Mouse (Mus musculus): ENCODE results near the gene 4931406P16Rik. TPM values are rescaled to one million over a fixed set of nuclear protein-coding genes. Genes with fewer than 3 reads are reported as not detected.

The 4931406P16Rik gene
- polyA plus RNA-seq, 1 experiment from 2014 or later, result 44.1 TPM

GRCm38 (mm10) chr7:34230116-34230515 is 83.2 kb downstream of the 4931406P16Rik start, which contains the start of gene Gpi1:
Gene Gpi1 (minus strand): TSS chr7:34230336.
- H3K27ac ChIP-seq (ENCODE audit: low read depth, low read length), result peak within 1 kb of the TSS; percentile 70
- H3K4me1 ChIP-seq (ENCODE audit: control insufficient read depth, insufficient read depth, low read length), result peaks cover 14% of the 10 kb centered on the region
- H3K9me3 ChIP-seq (ENCODE audit: control insufficient read depth, low read length), result no peaks in the 10 kb centered on the region
- H3K27me3 ChIP-seq (ENCODE audit: control insufficient read depth, insufficient read depth, low read length), result no peaks in the 10 kb centered on the region
- H3K36me3 ChIP-seq (ENCODE audit: control insufficient read depth, insufficient read depth, low read length), result peaks cover 9% of the 10 kb centered on the region; the same call in 1 of the 2 replicates
- peak within 1 kb of the TSS; percentile 63 for H3K4me3 ChIP-seq (ENCODE audit: low read depth, low read length)
- under 1% methylated on average over 32 of the region's 39 CpGs for WGBS
- ATAC-seq (ENCODE audit: low read depth), result peak; percentile 50
- peak within 1 kb of the TSS; percentile 78 for H3K4me2 ChIP-seq (ENCODE audit: low read depth, low read length)
- H3K9ac ChIP-seq (replicated peaks; ENCODE audit: low read depth, low read length), result peak within 1 kb of the TSS; percentile 74

GRCm38 (mm10) chr7:34229691-34230111 is 83.7 kb downstream of the 4931406P16Rik start:
- H3K4me2 ChIP-seq (ENCODE audit: low read depth, low read length), result peak overlapping the region; percentile 78
- H3K27me3 ChIP-seq (ENCODE audit: control insufficient read depth, insufficient read depth, low read length), result no peaks in the 10 kb centered on the region
- H3K9ac ChIP-seq (replicated peaks; ENCODE audit: low read depth, low read length), result peak overlapping the region; percentile 74
- WGBS, result under 1% methylated on average over 19 of the region's 19 CpGs
- H3K4me1 ChIP-seq (ENCODE audit: control insufficient read depth, insufficient read depth, low read length), result peaks cover 14% of the 10 kb centered on the region
- H3K9me3 ChIP-seq (ENCODE audit: control insufficient read depth, low read length), result no peaks in the 10 kb centered on the region
- peak; percentile 5; the same call in 1 of the 2 replicates for ATAC-seq (ENCODE audit: low read depth)
- peak overlapping the region; percentile 70 for H3K27ac ChIP-seq (ENCODE audit: low read depth, low read length)
- peaks cover 9% of the 10 kb centered on the region; the same call in 1 of the 2 replicates for H3K36me3 ChIP-seq (ENCODE audit: control insufficient read depth, insufficient read depth, low read length)
- H3K4me3 ChIP-seq (ENCODE audit: low read depth, low read length), result peak overlapping the region; percentile 63

- Histone ChIP-seq H3K9me3 (ENCODE audit: control insufficient read depth, low read length) (no peaks in the 10 kb centered on the region), H3K4me3 (ENCODE audit: low read depth, low read length) (peak overlapping the region; percentile 63), H3K4me2 (ENCODE audit: low read depth, low read length) (peak overlapping the region; percentile 78), H3K9ac (replicated peaks; ENCODE audit: low read depth, low read length) (peak overlapping the region; percentile 74), H3K36me3 (ENCODE audit: control insufficient read depth, insufficient read depth, low read length) (peaks cover 9% of the 10 kb centered on the region; the same call in 1 of the 2 replicates), H3K27ac (ENCODE audit: low read depth, low read length) (no peak overlapping the region), H3K27me3 (ENCODE audit: control insufficient read depth, insufficient read depth, low read length) (no peaks in the 10 kb centered on the region), H3K4me1 (ENCODE audit: control insufficient read depth, insufficient read depth, low read length) (peaks cover 14% of the 10 kb centered on the region)
- ATAC-seq (ENCODE audit: low read depth), result no peak
- 18% methylated on average over 5 of the region's 5 CpGs for WGBS
These were observed 84.2 kb downstream of the 4931406P16Rik start for GRCm38 (mm10) chr7:34229153-34229552.

- H3K4me1 ChIP-seq (ENCODE audit: control insufficient read depth, insufficient read depth, low read length), result peaks cover 14% of the 10 kb centered on the region
- H3K4me3 ChIP-seq (ENCODE audit: low read depth, low read length), result peak overlapping the region; percentile 7; the same call in 1 of the 2 replicates
- H3K4me2 ChIP-seq (ENCODE audit: low read depth, low read length), result peak overlapping the region; percentile 78
- peaks cover 9% of the 10 kb centered on the region; the same call in 1 of the 2 replicates for H3K36me3 ChIP-seq (ENCODE audit: control insufficient read depth, insufficient read depth, low read length)
- WGBS, result 68% methylated on average over 9 of the region's 9 CpGs
- no peak for ATAC-seq (ENCODE audit: low read depth)
- H3K9ac ChIP-seq (replicated peaks; ENCODE audit: low read depth, low read length), result no peak overlapping the region
- no peak overlapping the region for H3K27ac ChIP-seq (ENCODE audit: low read depth, low read length)
- no peaks in the 10 kb centered on the region for H3K27me3 ChIP-seq (ENCODE audit: control insufficient read depth, insufficient read depth, low read length)
- H3K9me3 ChIP-seq (ENCODE audit: control insufficient read depth, low read length), result no peaks in the 10 kb centered on the region
These were observed 84.7 kb downstream of the 4931406P16Rik start for GRCm38 (mm10) chr7:34228641-34229040.

GRCm38 (mm10) chr7:34226846-34227245 is 86.5 kb downstream of the 4931406P16Rik start:
- ATAC-seq (ENCODE audit: low read depth), result no peak
- no peak overlapping the region for H3K27ac ChIP-seq (ENCODE audit: low read depth, low read length)
- no peak overlapping the region for H3K9ac ChIP-seq (replicated peaks; ENCODE audit: low read depth, low read length)
- H3K36me3 ChIP-seq (ENCODE audit: control insufficient read depth, insufficient read depth, low read length), result peaks cover 9% of the 10 kb centered on the region; the same call in 1 of the 2 replicates
- WGBS, result 91% methylated on average over 12 of the region's 12 CpGs
- no peaks in the 10 kb centered on the region for H3K27me3 ChIP-seq (ENCODE audit: control insufficient read depth, insufficient read depth, low read length)
- H3K4me3 ChIP-seq (ENCODE audit: low read depth, low read length), result no peak overlapping the region
- peaks cover 10% of the 10 kb centered on the region; the same call in 1 of the 2 replicates for H3K4me1 ChIP-seq (ENCODE audit: control insufficient read depth, insufficient read depth, low read length)
- H3K4me2 ChIP-seq (ENCODE audit: low read depth, low read length), result no peak overlapping the region
- H3K9me3 ChIP-seq (ENCODE audit: control insufficient read depth, low read length), result no peaks in the 10 kb centered on the region

GRCm38 (mm10) chr7:34226086-34226485 is 87.3 kb downstream of the 4931406P16Rik start:
- peaks cover 17% of the 10 kb centered on the region; the same call in 1 of the 2 replicates for H3K36me3 ChIP-seq (ENCODE audit: control insufficient read depth, insufficient read depth, low read length)
- H3K27me3 ChIP-seq (ENCODE audit: control insufficient read depth, insufficient read depth, low read length), result no peaks in the 10 kb centered on the region
- H3K9me3 ChIP-seq (ENCODE audit: control insufficient read depth, low read length), result no peaks in the 10 kb centered on the region
- H3K27ac ChIP-seq (ENCODE audit: low read depth, low read length), result no peak overlapping the region
- H3K4me1 ChIP-seq (ENCODE audit: control insufficient read depth, insufficient read depth, low read length), result peaks cover 10% of the 10 kb centered on the region; the same call in 1 of the 2 replicates
- no peak overlapping the region for H3K9ac ChIP-seq (replicated peaks; ENCODE audit: low read depth, low read length)
- H3K4me2 ChIP-seq (ENCODE audit: low read depth, low read length), result no peak overlapping the region
- no peak overlapping the region for H3K4me3 ChIP-seq (ENCODE audit: low read depth, low read length)
- 83% methylated on average over 8 of the region's 8 CpGs for WGBS
- no peak for ATAC-seq (ENCODE audit: low read depth)

- Histone ChIP-seq H3K27ac (ENCODE audit: low read depth, low read length) (no peak overlapping the region), H3K4me3 (ENCODE audit: low read depth, low read length) (no peak overlapping the region), H3K4me1 (ENCODE audit: control insufficient read depth, insufficient read depth, low read length) (peaks cover 8% of the 10 kb centered on the region; the same call in 1 of the 2 replicates), H3K27me3 (ENCODE audit: control insufficient read depth, insufficient read depth, low read length) (no peaks in the 10 kb centered on the region), H3K9me3 (ENCODE audit: control insufficient read depth, low read length) (no peaks in the 10 kb centered on the region), H3K36me3 (ENCODE audit: control insufficient read depth, insufficient read depth, low read length) (peaks cover 33% of the 10 kb centered on the region), H3K9ac (replicated peaks; ENCODE audit: low read depth, low read length) (no peak overlapping the region), H3K4me2 (ENCODE audit: low read depth, low read length) (no peak overlapping the region)
- ATAC-seq (ENCODE audit: low read depth), result no peak
- WGBS, result 95% methylated on average over 6 of the region's 6 CpGs
These were observed 89.0 kb downstream of the 4931406P16Rik start for GRCm38 (mm10) chr7:34224308-34224707.

- no peak overlapping the region for H3K4me2 ChIP-seq (ENCODE audit: low read depth, low read length)
- H3K27ac ChIP-seq (ENCODE audit: low read depth, low read length), result no peak overlapping the region
- ATAC-seq (ENCODE audit: low read depth), result no peak
- no peaks in the 10 kb centered on the region for H3K4me1 ChIP-seq (ENCODE audit: control insufficient read depth, insufficient read depth, low read length)
- H3K27me3 ChIP-seq (ENCODE audit: control insufficient read depth, insufficient read depth, low read length), result no peaks in the 10 kb centered on the region
- H3K9ac ChIP-seq (replicated peaks; ENCODE audit: low read depth, low read length), result no peak overlapping the region
- 96% methylated on average over 10 of the region's 10 CpGs for WGBS
- peaks cover 44% of the 10 kb centered on the region for H3K36me3 ChIP-seq (ENCODE audit: control insufficient read depth, insufficient read depth, low read length)
- H3K9me3 ChIP-seq (ENCODE audit: control insufficient read depth, low read length), result no peaks in the 10 kb centered on the region
- H3K4me3 ChIP-seq (ENCODE audit: low read depth, low read length), result no peak overlapping the region
These were observed 91.0 kb downstream of the 4931406P16Rik start for GRCm38 (mm10) chr7:34222340-34222739.

- Histone ChIP-seq H3K4me2 (ENCODE audit: low read depth, low read length) (no peak overlapping the region), H3K9me3 (ENCODE audit: control insufficient read depth, low read length) (no peaks in the 10 kb centered on the region), H3K27me3 (ENCODE audit: control insufficient read depth, insufficient read depth, low read length) (no peaks in the 10 kb centered on the region), H3K9ac (replicated peaks; ENCODE audit: low read depth, low read length) (no peak overlapping the region), H3K4me1 (ENCODE audit: control insufficient read depth, insufficient read depth, low read length) (no peaks in the 10 kb centered on the region), H3K36me3 (ENCODE audit: control insufficient read depth, insufficient read depth, low read length) (peaks cover 43% of the 10 kb centered on the region), H3K27ac (ENCODE audit: low read depth, low read length) (no peak overlapping the region), H3K4me3 (ENCODE audit: low read depth, low read length) (no peak overlapping the region)
- WGBS, result 92% methylated on average over 9 of the region's 9 CpGs
- no peak for ATAC-seq (ENCODE audit: low read depth)
These were observed 91.6 kb downstream of the 4931406P16Rik start for GRCm38 (mm10) chr7:34221594-34222250.

Data from neural tube, embryonic 14.5 days (tissue).